Comparison of ENCODE assay signal across 11 mouse cellular contexts in the genomic region with DNA sequence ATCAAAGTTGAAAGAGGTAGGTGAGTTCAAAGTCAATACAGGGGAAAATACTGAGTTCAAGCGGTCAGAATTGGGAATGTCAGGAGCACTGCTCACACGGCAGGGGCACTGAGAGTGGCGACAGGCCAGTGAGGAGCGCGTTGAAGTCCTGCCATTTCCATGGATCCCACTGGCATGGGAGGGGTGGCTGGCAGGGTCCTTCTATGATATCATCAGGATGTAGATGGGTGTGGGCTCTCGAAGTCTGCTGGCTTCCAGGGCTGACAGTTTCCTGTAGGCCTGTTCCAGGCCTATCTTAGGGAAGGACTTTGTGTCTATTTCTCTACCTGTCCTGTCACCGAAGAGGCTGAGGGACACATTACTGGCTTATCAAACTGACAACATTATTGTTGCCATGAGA. TPM values are rescaled to one million over a fixed set of nuclear protein-coding genes. Genes with fewer than 3 reads are reported as not detected.
A peak's percentile ranks its signal among the peaks of the same experiment; 100 is the strongest.
DNase-seq lines count a peak whose midpoint lies in the region; ATAC-seq and TF ChIP-seq lines count a peak whose summit lies in the region.
"Had no signal": no experiment of that assay in that cellular context is flagged by ENCODE, and none has a peak within 500 bp of the region (broad histone marks: within the 10 kb centered on the region; RNA-seq: fewer than 3 reads in every experiment).

No protein-coding gene starts in this region.

- H3K9me3 ChIP-seq in midbrain, embryonic 10.5 days (replicated peaks) = no peaks in the 10 kb centered on the region
- H3K9me3 ChIP-seq in midbrain, postnatal 0 days (ENCODE audit: low read length) = no peaks in the 10 kb centered on the region
- no peaks in the 10 kb centered on the region for H3K9me3 ChIP-seq in midbrain, embryonic 15.5 days

- H3K27me3 ChIP-seq in midbrain, embryonic 10.5 days (ENCODE audit: low read depth, poor library complexity, severe bottlenecking) = peaks cover 17% of the 10 kb centered on the region
- H3K27me3 ChIP-seq in midbrain, postnatal 0 days (ENCODE audit: insufficient read depth, low read length) = no peaks in the 10 kb centered on the region
- no peaks in the 10 kb centered on the region for H3K27me3 ChIP-seq in midbrain, embryonic 15.5 days (replicated peaks)

- peaks cover 51% of the 10 kb centered on the region for H3K36me3 ChIP-seq in midbrain, embryonic 10.5 days
- no peaks in the 10 kb centered on the region for H3K36me3 ChIP-seq in midbrain, postnatal 0 days (ENCODE audit: insufficient read depth, low read length)
- no peaks in the 10 kb centered on the region for H3K36me3 ChIP-seq in midbrain, embryonic 15.5 days (replicated peaks)

- ATAC-seq in cerebellum, adult (ENCODE audit: insufficient number of reproducible peaks, low FRiP score, low TSS enrichment) = no peak
- no peak for ATAC-seq in midbrain, postnatal 0 days (ENCODE audit: low FRiP score)
- ATAC-seq in midbrain, embryonic 15.5 days (replicated peaks) = no peak
- no peak for ATAC-seq in megakaryocyte-erythroid progenitor cell, adult 5-6 weeks (replicated peaks; ENCODE audit: low FRiP score, low TSS enrichment, poor library complexity, severe bottlenecking)
- ATAC-seq: activated CD4-positive, CD25-positive, alpha-beta regulatory T cell, adult 4 months had no signal

- H3K4me1 ChIP-seq in midbrain, embryonic 10.5 days = peaks cover 66% of the 10 kb centered on the region
- H3K4me1 ChIP-seq in midbrain, postnatal 0 days (ENCODE audit: insufficient read depth, low read length) = 0 out of 2 replicates have a peak, but pooled peaks cover 3% of the 10 kb centered on the region
- peaks cover 53% of the 10 kb centered on the region for H3K4me1 ChIP-seq in midbrain, embryonic 15.5 days

- 77% methylated on average over 7 of the region's 7 CpGs for WGBS in midbrain, embryonic 10.5 days
- 52% methylated on average over 7 of the region's 7 CpGs for WGBS in midbrain, postnatal 0 days
- WGBS in midbrain, embryonic 15.5 days = 67% methylated on average over 7 of the region's 7 CpGs

- no peak overlapping the region for H3K4me2 ChIP-seq in midbrain, postnatal 0 days (ENCODE audit: low read depth, low read length, poor library complexity, severe bottlenecking)
- peak overlapping the region; percentile 98 for H3K4me2 ChIP-seq in midbrain, embryonic 15.5 days

- 0 out of 2 replicates have a peak overlapping the region, but pooled peaks have one; percentile 28 for H3K27ac ChIP-seq in midbrain, embryonic 10.5 days (replicated peaks)
- H3K27ac ChIP-seq in midbrain, postnatal 0 days (ENCODE audit: low read depth, low read length) = no peak overlapping the region
- no peak overlapping the region for H3K27ac ChIP-seq in midbrain, embryonic 15.5 days

- DNase-seq in cerebellum, postnatal 14 days = peak; percentile 73 to 83
- no peak for DNase-seq in midbrain, embryonic 10.5 days (ENCODE audit: low spot score)
- DNase-seq in midbrain, postnatal 0 days (ENCODE audit: low spot score) = no peak
- peak; percentile 71 to 81 for DNase-seq in lung, adult 18-20 months
- no peak for DNase-seq in adrenal gland, postnatal 36 days
- DNase-seq: gastrocnemius, postnatal 36 days; thymus, adult 18-20 months had no signal

- no peak for TF ChIP-seq CTCF in midbrain, postnatal 0 days (IDR thresholded peaks at IDR 0.05)

- H3K4me3 ChIP-seq in midbrain, embryonic 10.5 days = peak overlapping the region; percentile 96; the same call in 1 of the 2 replicates
- H3K4me3 ChIP-seq in midbrain, postnatal 0 days (ENCODE audit: low read depth, low read length) = no peak overlapping the region
- no peak overlapping the region for H3K4me3 ChIP-seq in midbrain, embryonic 15.5 days

- H3K9ac ChIP-seq in midbrain, postnatal 0 days (replicated peaks; ENCODE audit: low read length, poor library complexity, severe bottlenecking) = no peak overlapping the region
- no peak overlapping the region for H3K9ac ChIP-seq in midbrain, embryonic 15.5 days

RNA-seq across cellular contexts. Expression of a gene that starts 3.7 kb away (rescaled TPM):
- 72.3 and 80.1 TPM in 2 replicates for polyA plus RNA-seq in midbrain, embryonic 10.5 days (2016; fragmentation: Nextera tagmentation; extraction: Ambion mirVana)
- 36.9 and 48.9 TPM in 2 replicates for total RNA-seq in midbrain, postnatal 0 days (2014; rRNA removed)
- polyA plus RNA-seq in midbrain, postnatal 0 days (2015; fragmentation: Nextera tagmentation; extraction: Ambion mirVana) = 35.7 and 36.4 TPM in 2 replicates
- polyA plus RNA-seq in midbrain, embryonic 15.5 days (2015; fragmentation: Nextera tagmentation; extraction: Ambion mirVana) = 62.9 and 69.1 TPM in 2 replicates
- total RNA-seq in megakaryocyte-erythroid progenitor cell, adult 5-6 weeks (2014; fragmentation: Nextera tagmentation) = not detected in 2 replicates
- total RNA-seq in megakaryocyte-erythroid progenitor cell, adult 5-6 weeks (2017) = not detected in 2 replicates
- total RNA-seq in adrenal gland, postnatal 36 days (2021) = 10 to 100 TPM; 40.8 to 51.1 TPM
- polyA plus RNA-seq: activated CD4-positive, CD25-positive, alpha-beta regulatory T cell, adult 4 months had no signal

Comparison
In these comparisons a context has a peak if more than half of its experiments do, and no peak if none do; other contexts are left out.
1. DNase-seq: peak in cerebellum, postnatal 14 days (2 of 2) and lung, adult 18-20 months (2 of 2); none in midbrain, embryonic 10.5 days (single experiment), midbrain, postnatal 0 days (single experiment) and adrenal gland, postnatal 36 days (0 of 2).
2. RNA of a gene that starts 3.7 kb away (total RNA-seq): 40.8 to 51.1 TPM in adrenal gland, postnatal 36 days and 36.9 to 48.9 TPM in midbrain, postnatal 0 days; not detected in megakaryocyte-erythroid progenitor cell, adult 5-6 weeks; every median in the first group is over 10 times any median in the second.